Mouse (Mus musculus): ENCODE measurements around the gene Ticam1. TPM values are rescaled to one million over a fixed set of nuclear protein-coding genes. Genes with fewer than 3 reads are reported as not detected.

The Ticam1 gene
- polyA plus RNA-seq, 1 experiment from 2014 or later: 1.8 TPM

GRCm38 (mm10) chr17:56302363-56302996, 25.9 kb upstream of the Ticam1 start:
- H3K4me1 ChIP-seq (replicated peaks): peaks cover 17% of the 10 kb centered on the region
- H3K36me3 ChIP-seq: no peaks in the 10 kb centered on the region
- H3K4me2 ChIP-seq: peak overlapping the region; percentile 80
- no peaks in the 10 kb centered on the region for H3K27me3 ChIP-seq
- no peak overlapping the region for H3K4me3 ChIP-seq
- WGBS: 24% methylated on average over 13 of the region's 13 CpGs
- H3K27ac ChIP-seq (replicated peaks): no peak overlapping the region
- peak; percentile 9; the same call in 1 of the 2 replicates for ATAC-seq (ENCODE audit: low FRiP score, low read depth)
- H3K9me3 ChIP-seq: no peaks in the 10 kb centered on the region
- no peak overlapping the region for H3K9ac ChIP-seq

DNA sequence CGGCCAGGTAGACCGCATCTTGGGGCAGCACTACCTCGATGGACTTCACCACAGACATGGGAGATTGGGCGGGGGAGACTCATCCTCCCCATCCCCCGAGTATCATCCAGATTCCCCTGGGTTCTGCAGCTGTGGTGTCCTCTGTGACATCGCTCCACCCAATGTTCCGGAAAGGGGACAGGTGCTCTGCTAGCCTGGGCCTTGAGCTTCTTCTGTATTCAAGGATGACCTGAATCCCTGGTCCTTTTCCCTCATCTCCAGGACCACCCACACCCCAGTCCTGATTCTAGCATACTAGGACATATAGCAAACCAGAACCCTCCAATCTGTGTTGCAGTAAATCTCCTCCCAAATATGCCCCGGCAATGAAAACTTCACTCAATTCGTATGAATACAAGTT, 23.6 kb upstream of the Ticam1 start, which contains the start of gene Arrdc5:
Arrdc5 (minus strand) TSS at position 101 of the 400 bp plus-strand sequence.
- WGBS: 95% methylated on average over 9 of the region's 9 CpGs
- Histone ChIP-seq H3K27me3 (no peaks in the 10 kb centered on the region), H3K36me3 (no peaks in the 10 kb centered on the region), H3K4me2 (no peak within 1 kb of the TSS), H3K9ac (no peak within 1 kb of the TSS), H3K4me1 (replicated peaks) (peaks cover 16% of the 10 kb centered on the region), H3K9me3 (no peaks in the 10 kb centered on the region), H3K4me3 (no peak within 1 kb of the TSS), H3K27ac (replicated peaks) (no peak within 1 kb of the TSS)
- ATAC-seq (ENCODE audit: low FRiP score, low read depth): no peak

DNA sequence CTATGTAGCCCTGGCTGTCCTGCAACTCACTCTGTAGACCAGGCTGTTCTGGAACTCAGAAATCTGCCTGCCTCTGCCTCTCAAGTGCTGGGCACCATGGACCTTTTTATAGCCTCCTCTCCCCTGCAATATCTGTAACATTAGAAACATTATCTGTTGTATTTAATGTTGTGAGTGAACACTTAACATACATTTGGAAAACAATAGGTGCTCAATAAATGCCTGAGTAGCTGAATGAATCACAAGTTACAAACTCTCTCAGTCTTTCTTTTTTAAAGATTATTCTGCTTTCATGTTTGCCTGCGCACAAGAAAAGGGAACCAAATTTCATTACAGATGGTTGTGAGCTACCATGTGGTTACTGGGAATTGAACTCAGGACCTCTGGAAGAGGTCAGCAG, 21.7 kb upstream of the Ticam1 start:
- WGBS: 93% methylated on average over 1 of the region's 1 CpGs
- Histone ChIP-seq H3K27ac (replicated peaks) (no peak overlapping the region), H3K9ac (no peak overlapping the region), H3K4me3 (no peak overlapping the region), H3K9me3 (no peaks in the 10 kb centered on the region), H3K4me1 (replicated peaks) (peaks cover 2% of the 10 kb centered on the region), H3K4me2 (no peak overlapping the region), H3K36me3 (no peaks in the 10 kb centered on the region), H3K27me3 (no peaks in the 10 kb centered on the region)
- ATAC-seq (ENCODE audit: low FRiP score, low read depth): no peak

DNA sequence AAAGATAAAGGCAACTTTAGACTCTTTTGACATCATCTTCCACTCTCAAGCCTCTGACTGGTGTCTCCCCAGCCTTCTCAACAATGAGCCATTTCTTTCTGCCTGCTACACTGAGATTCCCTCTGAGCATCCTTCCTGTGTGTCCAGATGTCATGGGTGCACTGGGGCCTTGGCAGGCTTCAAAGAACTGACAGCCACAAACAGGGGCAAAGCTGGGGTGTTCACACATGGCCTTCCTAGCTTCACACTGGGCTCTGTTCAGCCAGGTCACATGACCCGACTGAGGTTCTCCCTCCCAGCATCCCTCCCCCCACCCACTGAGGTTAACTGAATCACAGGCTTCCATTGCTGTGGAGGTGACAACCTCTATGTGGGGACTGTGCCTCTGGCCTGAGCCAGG, 19.6 kb upstream of the Ticam1 start:
- H3K4me1 ChIP-seq (replicated peaks): peaks cover 4% of the 10 kb centered on the region
- no peak overlapping the region for H3K4me2 ChIP-seq
- H3K27ac ChIP-seq (replicated peaks): no peak overlapping the region
- 70% methylated on average over 1 of the region's 1 CpGs for WGBS
- H3K4me3 ChIP-seq: no peak overlapping the region
- no peaks in the 10 kb centered on the region for H3K9me3 ChIP-seq
- no peaks in the 10 kb centered on the region for H3K27me3 ChIP-seq
- H3K36me3 ChIP-seq: no peaks in the 10 kb centered on the region
- ATAC-seq (ENCODE audit: low FRiP score, low read depth): no peak
- no peak overlapping the region for H3K9ac ChIP-seq

DNA sequence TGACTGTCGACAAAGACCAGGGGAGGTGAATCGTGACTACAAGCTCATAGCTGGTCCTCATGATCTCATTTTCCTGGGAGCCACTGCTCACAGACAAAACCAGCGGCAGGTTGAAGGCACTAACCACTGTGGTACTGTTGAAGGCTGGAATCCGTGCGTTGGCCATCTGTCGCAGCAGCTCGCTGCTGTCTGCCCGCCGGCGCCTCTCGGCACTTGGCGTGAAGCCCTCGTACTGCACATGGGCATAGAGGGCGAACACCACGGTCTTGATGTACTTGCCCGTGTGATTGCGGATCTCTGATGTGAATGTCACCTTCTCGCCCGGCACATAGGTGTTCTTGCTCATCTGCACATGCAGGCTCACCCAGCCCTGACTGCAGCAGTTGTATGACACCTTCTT, 17.7 kb upstream of the Ticam1 start:
- Histone ChIP-seq H3K4me1 (replicated peaks) (peaks cover 23% of the 10 kb centered on the region), H3K9ac (no peak overlapping the region), H3K4me3 (no peak overlapping the region), H3K27ac (replicated peaks) (no peak overlapping the region), H3K9me3 (no peaks in the 10 kb centered on the region), H3K4me2 (no peak overlapping the region), H3K36me3 (no peaks in the 10 kb centered on the region), H3K27me3 (no peaks in the 10 kb centered on the region)
- no peak for ATAC-seq (ENCODE audit: low FRiP score, low read depth)
- WGBS: 80% methylated on average over 19 of the region's 19 CpGs

- no peak for ATAC-seq (ENCODE audit: low FRiP score, low read depth)
- no peaks in the 10 kb centered on the region for H3K36me3 ChIP-seq
- no peaks in the 10 kb centered on the region for H3K27me3 ChIP-seq
- H3K9ac ChIP-seq: no peak overlapping the region
- H3K4me2 ChIP-seq: no peak overlapping the region
- peaks cover 25% of the 10 kb centered on the region for H3K4me1 ChIP-seq (replicated peaks)
- no peaks in the 10 kb centered on the region for H3K9me3 ChIP-seq
- no peak overlapping the region for H3K27ac ChIP-seq (replicated peaks)
- 69% methylated on average over 1 of the region's 1 CpGs for WGBS
- H3K4me3 ChIP-seq: no peak overlapping the region
These were observed 16.7 kb upstream of the Ticam1 start for GRCm38 (mm10) chr17:56293291-56293690.

DNA sequence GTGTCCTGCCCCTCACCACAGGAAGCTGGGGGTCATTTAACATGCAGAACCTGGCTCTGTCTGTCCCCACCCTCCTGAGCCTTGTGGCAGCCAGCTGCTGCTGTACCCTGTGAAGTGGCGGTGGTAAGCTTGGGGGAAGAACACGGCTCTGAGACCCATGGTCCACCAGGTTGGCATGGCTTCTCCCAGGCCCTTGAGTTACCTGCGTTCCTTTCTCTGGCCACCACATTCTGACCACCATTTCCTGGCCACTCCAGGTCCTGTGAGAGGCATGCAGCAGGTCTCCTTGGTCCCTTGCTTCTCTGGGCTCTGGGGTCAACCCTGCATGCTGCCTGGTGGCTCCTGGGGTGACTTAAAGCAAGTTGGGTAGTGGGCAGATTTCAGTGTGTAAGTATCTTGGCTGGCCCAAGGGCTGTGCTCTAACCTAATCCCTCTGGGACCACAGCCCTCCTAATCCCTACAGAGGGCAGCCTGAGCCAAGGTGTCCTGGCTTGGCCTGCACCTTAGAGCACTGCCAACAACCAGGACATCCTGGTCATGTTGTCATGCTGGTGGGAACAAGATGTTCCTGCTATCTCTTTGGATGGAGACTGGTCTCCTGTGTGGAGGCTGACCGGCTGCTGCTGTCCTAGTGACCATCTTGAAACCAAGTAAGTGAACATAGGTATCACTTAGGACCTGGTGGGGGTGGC, 16.1 kb upstream of the Ticam1 start, which contains the start of gene Plin3:
Plin3 (minus strand) TSS at position 343 of the 692 bp plus-strand sequence.
- no peak within 1 kb of the TSS for H3K9ac ChIP-seq
- WGBS: 87% methylated on average over 4 of the region's 4 CpGs
- no peak within 1 kb of the TSS for H3K4me2 ChIP-seq
- H3K36me3 ChIP-seq: no peaks in the 10 kb centered on the region
- H3K4me3 ChIP-seq: no peak within 1 kb of the TSS
- H3K27ac ChIP-seq (replicated peaks): 0 out of 2 replicates have a peak within 1 kb of the TSS, but pooled peaks have one; percentile 63
- no peaks in the 10 kb centered on the region for H3K27me3 ChIP-seq
- H3K4me1 ChIP-seq (replicated peaks): peaks cover 25% of the 10 kb centered on the region
- H3K9me3 ChIP-seq: no peaks in the 10 kb centered on the region
- no peak for ATAC-seq (ENCODE audit: low FRiP score, low read depth)

GRCm38 (mm10) chr17:56291826-56292475, 15.4 kb upstream of the Ticam1 start:
- Histone ChIP-seq H3K4me1 (replicated peaks) (peaks cover 25% of the 10 kb centered on the region), H3K27me3 (no peaks in the 10 kb centered on the region), H3K27ac (replicated peaks) (0 out of 2 replicates have a peak overlapping the region, but pooled peaks have one; percentile 63), H3K9me3 (no peaks in the 10 kb centered on the region), H3K4me3 (no peak overlapping the region), H3K36me3 (no peaks in the 10 kb centered on the region), H3K4me2 (no peak overlapping the region), H3K9ac (no peak overlapping the region)
- WGBS: 65% methylated on average over 7 of the region's 7 CpGs
- no peak for ATAC-seq (ENCODE audit: low FRiP score, low read depth)

GRCm38 (mm10) chr17:56291171-56291511, 14.6 kb upstream of the Ticam1 start:
- peak overlapping the region; percentile 30 for H3K4me3 ChIP-seq
- peaks cover 25% of the 10 kb centered on the region for H3K4me1 ChIP-seq (replicated peaks)
- ATAC-seq (ENCODE audit: low FRiP score, low read depth): peak; percentile 83
- H3K27ac ChIP-seq (replicated peaks): peak overlapping the region; percentile 63
- H3K9me3 ChIP-seq: no peaks in the 10 kb centered on the region
- H3K9ac ChIP-seq: no peak overlapping the region; the same call in 1 of the 2 replicates
- 0% methylated on average over 16 of the region's 16 CpGs for WGBS
- no peaks in the 10 kb centered on the region for H3K27me3 ChIP-seq
- peak overlapping the region; percentile 53 for H3K4me2 ChIP-seq
- no peaks in the 10 kb centered on the region for H3K36me3 ChIP-seq

- peak overlapping the region; percentile 63 for H3K27ac ChIP-seq (replicated peaks)
- WGBS: 8% methylated on average over 16 of the region's 17 CpGs
- peak overlapping the region; percentile 20; the same call in 1 of the 2 replicates for H3K9ac ChIP-seq
- H3K4me3 ChIP-seq: peak overlapping the region; percentile 30
- peak; percentile 47; the same call in 1 of the 2 replicates for ATAC-seq (ENCODE audit: low FRiP score, low read depth)
- H3K27me3 ChIP-seq: no peaks in the 10 kb centered on the region
- H3K9me3 ChIP-seq: no peaks in the 10 kb centered on the region
- peak overlapping the region; percentile 53 for H3K4me2 ChIP-seq
- H3K4me1 ChIP-seq (replicated peaks): peaks cover 25% of the 10 kb centered on the region
- H3K36me3 ChIP-seq: no peaks in the 10 kb centered on the region
These were observed 14.0 kb upstream of the Ticam1 start for GRCm38 (mm10) chr17:56290388-56291170.

DNA sequence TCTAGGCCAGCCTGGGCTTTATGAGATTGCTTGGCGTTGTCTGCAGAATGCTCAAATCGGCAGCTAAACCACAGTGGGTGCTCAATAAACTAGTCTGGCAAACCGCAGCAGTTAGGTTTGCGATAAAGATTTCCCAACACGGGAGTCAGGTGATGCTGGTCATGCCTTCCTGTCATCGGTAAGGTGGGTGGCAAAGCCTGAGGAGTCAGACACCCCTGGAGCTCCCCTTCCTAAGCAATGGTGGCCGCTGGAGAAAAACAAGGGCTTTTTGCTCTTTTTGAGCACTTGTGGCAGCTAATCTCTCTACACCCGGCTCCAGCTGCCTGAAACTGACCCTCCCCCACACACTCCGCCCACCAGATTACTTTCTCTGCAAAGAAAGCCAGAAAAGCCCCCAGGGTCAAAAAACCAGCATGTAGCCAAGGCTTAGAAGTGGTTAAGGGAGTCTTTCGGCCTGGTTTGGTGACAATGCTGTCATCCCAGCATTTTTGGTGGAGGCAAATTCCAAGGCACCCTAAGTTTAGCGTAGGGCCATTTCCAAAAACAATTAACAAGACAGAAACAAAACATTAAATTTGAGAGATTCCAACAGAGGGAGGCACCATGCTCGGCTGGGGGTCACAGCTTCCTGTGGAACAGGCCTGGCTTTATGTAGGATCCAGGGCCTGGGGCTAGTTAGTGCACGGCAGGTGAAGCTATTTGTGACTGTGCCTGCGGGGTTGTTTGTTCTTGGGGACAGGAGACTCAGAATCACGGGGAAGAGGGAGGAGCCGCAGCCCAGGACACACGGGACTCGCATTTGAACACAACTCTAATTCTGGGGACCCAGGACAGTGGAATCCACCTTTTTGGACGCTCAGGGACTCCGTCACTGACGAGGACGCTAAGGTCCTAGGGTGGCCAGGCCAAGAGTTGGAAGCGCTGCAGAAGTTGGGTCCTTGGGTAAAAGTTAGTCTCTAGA, 13.1 kb upstream of the Ticam1 start:
- 6% methylated on average over 23 of the region's 23 CpGs for WGBS
- Histone ChIP-seq H3K9ac (peak overlapping the region; percentile 20; the same call in 1 of the 2 replicates), H3K4me2 (peak overlapping the region; percentile 53), H3K36me3 (no peaks in the 10 kb centered on the region), H3K9me3 (no peaks in the 10 kb centered on the region), H3K27me3 (no peaks in the 10 kb centered on the region), H3K4me1 (replicated peaks) (peaks cover 25% of the 10 kb centered on the region), H3K27ac (replicated peaks) (peak overlapping the region; percentile 54), H3K4me3 (peak overlapping the region; percentile 30)
- no peak for ATAC-seq (ENCODE audit: low FRiP score, low read depth)
